Mouse (Mus musculus): ENCODE data around the gene Hal. TPM values are rescaled to one million over a fixed set of nuclear protein-coding genes. Genes with fewer than 3 reads are reported as not detected.
"Not testable (repeated sequence)": the region's sequence is repeated elsewhere in the genome, so short reads cannot be mapped to it uniquely, and the experiment has no call there.

Gene Hal
- polyA plus RNA-seq, 1 experiment from 2014 or later: not detected

GRCm38 (mm10) chr10:93540431-93541210 lies 52.1 kb downstream of the Hal start, which contains the start of gene Ccdc38:
TSS of gene Ccdc38 (plus strand) at chr10:93540632.
- no peak for ATAC-seq (ENCODE audit: insufficient number of reproducible peaks, low FRiP score)
- H3K27me3 ChIP-seq (replicated peaks): peaks cover 21% of the 10 kb centered on the region
- peaks cover 17% of the 10 kb centered on the region for H3K4me1 ChIP-seq (replicated peaks)
- no peaks in the 10 kb centered on the region for H3K36me3 ChIP-seq
- peak within 1 kb of the TSS; percentile 79 for H3K4me2 ChIP-seq
- H3K9ac ChIP-seq: peak within 1 kb of the TSS; percentile 62
- no peaks in the 10 kb centered on the region for H3K9me3 ChIP-seq (replicated peaks)
- WGBS: 59% methylated on average over 17 of the region's 17 CpGs
- peak within 1 kb of the TSS; percentile 45 for H3K4me3 ChIP-seq
- peak within 1 kb of the TSS; percentile 8; the same call in 1 of the 2 replicates for H3K27ac ChIP-seq (ENCODE audit: poor library complexity, severe bottlenecking)

- no peaks in the 10 kb centered on the region for H3K9me3 ChIP-seq (replicated peaks)
- peaks cover 17% of the 10 kb centered on the region for H3K4me1 ChIP-seq (replicated peaks)
- no peak overlapping the region for H3K4me3 ChIP-seq
- H3K36me3 ChIP-seq: no peaks in the 10 kb centered on the region
- no peak overlapping the region for H3K27ac ChIP-seq (ENCODE audit: poor library complexity, severe bottlenecking)
- 72% methylated on average over 1 of the region's 1 CpGs for WGBS
- H3K4me2 ChIP-seq: no peak overlapping the region
- H3K27me3 ChIP-seq (replicated peaks): peaks cover 15% of the 10 kb centered on the region
- no peak overlapping the region for H3K9ac ChIP-seq
- no peak for ATAC-seq (ENCODE audit: insufficient number of reproducible peaks, low FRiP score)
Measured at GRCm38 (mm10) chr10:93541585-93541984, 53.0 kb downstream of the Hal start.

GRCm38 (mm10) chr10:93542356-93542755 lies 53.8 kb downstream of the Hal start:
- Histone ChIP-seq H3K9me3 (replicated peaks) (no peaks in the 10 kb centered on the region), H3K36me3 (no peaks in the 10 kb centered on the region), H3K27me3 (replicated peaks) (peaks cover 12% of the 10 kb centered on the region; the same call in 1 of the 2 replicates), H3K4me3 (no peak overlapping the region), H3K4me1 (replicated peaks) (peaks cover 17% of the 10 kb centered on the region), H3K9ac (no peak overlapping the region), H3K27ac (ENCODE audit: poor library complexity, severe bottlenecking) (no peak overlapping the region), H3K4me2 (no peak overlapping the region)
- no peak for ATAC-seq (ENCODE audit: insufficient number of reproducible peaks, low FRiP score)
- 57% methylated on average over 4 of the region's 4 CpGs for WGBS

GRCm38 (mm10) chr10:93543176-93543575 lies 54.6 kb downstream of the Hal start:
- H3K4me3 ChIP-seq: no peak overlapping the region
- no peaks in the 10 kb centered on the region for H3K36me3 ChIP-seq
- WGBS: 73% methylated on average over 6 of the region's 6 CpGs
- no peak overlapping the region for H3K4me2 ChIP-seq
- no peak overlapping the region for H3K27ac ChIP-seq (ENCODE audit: poor library complexity, severe bottlenecking)
- H3K27me3 ChIP-seq (replicated peaks): peaks cover 3% of the 10 kb centered on the region; the same call in 1 of the 2 replicates
- no peak for ATAC-seq (ENCODE audit: insufficient number of reproducible peaks, low FRiP score)
- H3K9me3 ChIP-seq (replicated peaks): no peaks in the 10 kb centered on the region
- H3K9ac ChIP-seq: no peak overlapping the region
- peaks cover 17% of the 10 kb centered on the region for H3K4me1 ChIP-seq (replicated peaks)

GRCm38 (mm10) chr10:93544172-93544571 lies 55.6 kb downstream of the Hal start:
- Histone ChIP-seq H3K36me3 (no peaks in the 10 kb centered on the region), H3K4me2 (no peak overlapping the region), H3K9me3 (replicated peaks) (no peaks in the 10 kb centered on the region), H3K4me3 (no peak overlapping the region), H3K4me1 (replicated peaks) (peaks cover 17% of the 10 kb centered on the region), H3K27ac (ENCODE audit: poor library complexity, severe bottlenecking) (no peak overlapping the region), H3K27me3 (replicated peaks) (no peaks in the 10 kb centered on the region), H3K9ac (no peak overlapping the region)
- ATAC-seq (ENCODE audit: insufficient number of reproducible peaks, low FRiP score): no peak
- WGBS: 79% methylated on average over 5 of the region's 5 CpGs

- ATAC-seq (ENCODE audit: insufficient number of reproducible peaks, low FRiP score): no peak
- Histone ChIP-seq H3K27me3 (replicated peaks) (no peaks in the 10 kb centered on the region), H3K4me2 (no peak overlapping the region), H3K27ac (ENCODE audit: poor library complexity, severe bottlenecking) (no peak overlapping the region), H3K36me3 (no peaks in the 10 kb centered on the region), H3K4me1 (replicated peaks) (no peaks in the 10 kb centered on the region; the same call in 1 of the 2 replicates), H3K9me3 (replicated peaks) (no peaks in the 10 kb centered on the region), H3K9ac (no peak overlapping the region), H3K4me3 (no peak overlapping the region)
- 80% methylated on average over 4 of the region's 4 CpGs for WGBS
Measured at GRCm38 (mm10) chr10:93547741-93548270, 59.2 kb downstream of the Hal start.

- WGBS: 10% methylated on average over 7 of the region's 7 CpGs
Measured at GRCm38 (mm10) chr10:93548991-93549390, 60.4 kb downstream of the Hal start.

GRCm38 (mm10) chr10:93549821-93550220 lies 61.3 kb downstream of the Hal start:
- WGBS: 76% methylated on average over 10 of the region's 10 CpGs
- Histone ChIP-seq H3K4me2 (no peak overlapping the region), H3K27me3 (replicated peaks) (0 out of 2 replicates have a peak, but pooled peaks cover under 1% of the 10 kb centered on the region), H3K9me3 (replicated peaks) (no peaks in the 10 kb centered on the region), H3K36me3 (no peaks in the 10 kb centered on the region), H3K27ac (ENCODE audit: poor library complexity, severe bottlenecking) (no peak overlapping the region), H3K4me3 (no peak overlapping the region), H3K9ac (no peak overlapping the region), H3K4me1 (replicated peaks) (no peaks in the 10 kb centered on the region; the same call in 1 of the 2 replicates)
- no peak for ATAC-seq (ENCODE audit: insufficient number of reproducible peaks, low FRiP score)

More at GRCm38 (mm10) chr10:93548991-93549390, 60.4 kb downstream of the Hal start:
- Histone ChIP-seq H3K9me3 (replicated peaks) (no peaks in the 10 kb centered on the region), H3K4me1 (replicated peaks) (no peaks in the 10 kb centered on the region; the same call in 1 of the 2 replicates), H3K4me2 (no peak overlapping the region), H3K36me3 (no peaks in the 10 kb centered on the region), H3K9ac (no peak overlapping the region), H3K27ac (ENCODE audit: poor library complexity, severe bottlenecking) (no peak overlapping the region), H3K4me3 (no peak overlapping the region), H3K27me3 (replicated peaks) (no peaks in the 10 kb centered on the region)
- no peak for ATAC-seq (ENCODE audit: insufficient number of reproducible peaks, low FRiP score)

GRCm38 (mm10) chr10:93552596-93552995 lies 64.0 kb downstream of the Hal start:
- WGBS: 73% methylated on average over 8 of the region's 8 CpGs
- no peak for ATAC-seq (ENCODE audit: insufficient number of reproducible peaks, low FRiP score)
- 0 out of 2 replicates have a peak, but pooled peaks cover 3% of the 10 kb centered on the region for H3K27me3 ChIP-seq (replicated peaks)

GRCm38 (mm10) chr10:93557971-93558370 lies 69.4 kb downstream of the Hal start:
- not testable (repeated sequence) for ATAC-seq (ENCODE audit: insufficient number of reproducible peaks, low FRiP score); H3K4me1 ChIP-seq (replicated peaks); H3K9ac ChIP-seq; H3K4me3 ChIP-seq; H3K27me3 ChIP-seq (replicated peaks); H3K36me3 ChIP-seq; H3K27ac ChIP-seq (ENCODE audit: poor library complexity, severe bottlenecking); H3K4me2 ChIP-seq; H3K9me3 ChIP-seq (replicated peaks)
- 75% methylated on average over 2 of the region's 2 CpGs for WGBS

More at GRCm38 (mm10) chr10:93552596-93552995, 64.0 kb downstream of the Hal start:
- Histone ChIP-seq H3K4me3 (no peak overlapping the region), H3K27ac (ENCODE audit: poor library complexity, severe bottlenecking) (no peak overlapping the region), H3K4me2 (no peak overlapping the region), H3K36me3 (no peaks in the 10 kb centered on the region), H3K9me3 (replicated peaks) (no peaks in the 10 kb centered on the region), H3K9ac (no peak overlapping the region), H3K4me1 (replicated peaks) (no peaks in the 10 kb centered on the region)

GRCm38 (mm10) chr10:93559786-93560185 lies 71.2 kb downstream of the Hal start:
- H3K4me1 ChIP-seq (replicated peaks): 0 out of 2 replicates have a peak, but pooled peaks cover 2% of the 10 kb centered on the region
- 0 out of 2 replicates have a peak, but pooled peaks cover 3% of the 10 kb centered on the region for H3K27me3 ChIP-seq (replicated peaks)
- no peak overlapping the region for H3K4me2 ChIP-seq
- no peak overlapping the region for H3K9ac ChIP-seq
- ATAC-seq (ENCODE audit: insufficient number of reproducible peaks, low FRiP score): peak; percentile 39; the same call in 1 of the 2 replicates
- H3K27ac ChIP-seq (ENCODE audit: poor library complexity, severe bottlenecking): no peak overlapping the region
- H3K36me3 ChIP-seq: no peaks in the 10 kb centered on the region
- 0 out of 2 replicates have a peak, but pooled peaks cover 3% of the 10 kb centered on the region for H3K9me3 ChIP-seq (replicated peaks)
- no peak overlapping the region for H3K4me3 ChIP-seq
- 36% methylated on average over 9 of the region's 9 CpGs for WGBS

Data from heart, embryonic 12.5 days (tissue).